Mouse (Mus musculus): ENCODE data around the gene Usp44.

DNA sequence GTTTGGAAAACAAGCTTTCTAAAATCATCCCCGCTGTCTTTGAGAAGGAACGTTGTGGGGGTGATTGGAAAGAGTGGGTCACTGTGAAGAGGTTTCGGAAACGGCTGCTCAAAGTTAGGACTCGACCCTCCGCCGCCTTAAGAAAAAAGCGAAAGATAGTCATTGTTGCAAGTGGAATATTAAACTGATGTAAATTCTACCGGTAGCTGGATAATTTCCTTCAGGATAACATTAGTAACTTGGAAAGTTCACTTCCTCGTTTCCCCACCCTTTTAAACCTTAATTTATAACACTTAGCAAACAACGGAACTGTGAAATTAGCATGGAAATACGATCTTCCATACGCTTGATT, 3.0 kb downstream of the Usp44 start:
- no peak for TF ChIP-seq CTCF (IDR thresholded peaks at IDR 0.05; ENCODE audit: borderline replicate concordance, insufficient read depth, low read length)
- no peak for TF ChIP-seq POLR2A (IDR thresholded peaks at IDR 0.05; ENCODE audit: low read depth, low read length)

Measured in embryonic fibroblast, embryonic 13.5 days (primary cell).